Mouse (Mus musculus): ENCODE results near the gene Hs3st5. TPM values are rescaled to one million over a fixed set of nuclear protein-coding genes. Genes with fewer than 3 reads are reported as not detected.

Gene Hs3st5
- polyA plus RNA-seq, 1 experiment from 2014 or later: 2.1 TPM

- H3K4me1 ChIP-seq (ENCODE audit: control insufficient read depth, insufficient read depth, low read length): no peaks in the 10 kb centered on the region
- H3K4me3 ChIP-seq (replicated peaks; ENCODE audit: low read length): no peak overlapping the region
- no peak for ATAC-seq (ENCODE audit: insufficient read depth, low FRiP score)
- no peak overlapping the region for H3K9ac ChIP-seq (ENCODE audit: low read length)
- no peaks in the 10 kb centered on the region for H3K9me3 ChIP-seq (replicated peaks; ENCODE audit: control insufficient read depth, low read length)
- no peaks in the 10 kb centered on the region for H3K36me3 ChIP-seq (ENCODE audit: control insufficient read depth, insufficient read depth, low read length)
- H3K27ac ChIP-seq (ENCODE audit: low read length): no peak overlapping the region
- no peaks in the 10 kb centered on the region for H3K27me3 ChIP-seq (ENCODE audit: control insufficient read depth, insufficient read depth, low read length)
- 73% methylated on average over 4 of the region's 4 CpGs for WGBS
- no peak overlapping the region for H3K4me2 ChIP-seq (ENCODE audit: low read depth, low read length)
These were observed 298.7 kb downstream of the Hs3st5 start for GRCm38 (mm10) chr10:36805265-36805664.

- Histone ChIP-seq H3K9me3 (replicated peaks; ENCODE audit: control insufficient read depth, low read length) (no peaks in the 10 kb centered on the region), H3K27ac (ENCODE audit: low read length) (no peak overlapping the region), H3K4me2 (ENCODE audit: low read depth, low read length) (no peak overlapping the region), H3K9ac (ENCODE audit: low read length) (no peak overlapping the region), H3K4me3 (replicated peaks; ENCODE audit: low read length) (no peak overlapping the region), H3K27me3 (ENCODE audit: control insufficient read depth, insufficient read depth, low read length) (no peaks in the 10 kb centered on the region), H3K36me3 (ENCODE audit: control insufficient read depth, insufficient read depth, low read length) (no peaks in the 10 kb centered on the region), H3K4me1 (ENCODE audit: control insufficient read depth, insufficient read depth, low read length) (no peaks in the 10 kb centered on the region)
- 76% methylated on average over 5 of the region's 5 CpGs for WGBS
- ATAC-seq (ENCODE audit: insufficient read depth, low FRiP score): no peak
These were observed 299.2 kb downstream of the Hs3st5 start for GRCm38 (mm10) chr10:36805788-36806187.

DNA sequence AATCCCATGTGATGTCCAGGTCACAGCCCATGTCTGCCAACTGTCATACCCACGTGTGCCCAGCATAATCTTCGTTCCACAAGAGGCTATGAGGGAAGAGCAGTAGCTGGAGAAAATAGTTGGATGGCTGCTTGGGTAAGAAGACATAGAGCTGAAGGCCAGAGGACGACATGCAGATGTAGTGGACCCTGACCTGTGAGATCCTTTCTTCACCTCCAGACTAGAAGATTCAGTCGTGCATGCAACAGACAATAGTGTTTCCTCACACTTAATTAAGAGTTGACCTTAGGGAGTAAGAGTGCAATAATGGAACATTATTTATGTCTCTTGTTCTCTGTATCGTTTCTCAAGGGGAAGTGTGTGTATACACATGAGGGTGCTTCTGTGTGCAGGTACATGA, 300.4 kb downstream of the Hs3st5 start:
- 66% methylated on average over 5 of the region's 5 CpGs for WGBS
- Histone ChIP-seq H3K4me2 (ENCODE audit: low read depth, low read length) (no peak overlapping the region), H3K9me3 (replicated peaks; ENCODE audit: control insufficient read depth, low read length) (no peaks in the 10 kb centered on the region), H3K9ac (ENCODE audit: low read length) (no peak overlapping the region), H3K4me1 (ENCODE audit: control insufficient read depth, insufficient read depth, low read length) (no peaks in the 10 kb centered on the region), H3K27ac (ENCODE audit: low read length) (no peak overlapping the region), H3K36me3 (ENCODE audit: control insufficient read depth, insufficient read depth, low read length) (no peaks in the 10 kb centered on the region), H3K27me3 (ENCODE audit: control insufficient read depth, insufficient read depth, low read length) (no peaks in the 10 kb centered on the region), H3K4me3 (replicated peaks; ENCODE audit: low read length) (no peak overlapping the region)
- ATAC-seq (ENCODE audit: insufficient read depth, low FRiP score): no peak

DNA sequence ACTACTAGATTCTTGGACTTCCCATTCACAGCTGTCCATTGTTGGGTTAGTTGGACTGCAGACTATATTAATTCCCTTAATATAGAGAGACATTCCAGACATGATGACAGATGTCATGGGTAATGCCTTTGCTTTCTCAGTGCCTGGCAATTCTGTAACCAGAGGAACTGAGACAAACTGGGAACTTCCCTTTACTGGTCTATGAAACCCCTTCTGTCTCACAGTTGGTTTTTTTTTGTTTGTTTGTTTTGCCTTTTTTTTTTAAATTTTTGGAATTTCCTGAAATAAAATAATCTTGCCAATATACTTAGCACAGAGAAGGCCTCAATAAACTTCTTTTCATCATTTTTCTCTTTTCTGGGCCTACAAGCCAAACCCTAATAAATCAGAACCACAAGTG, 312.3 kb downstream of the Hs3st5 start:
- no peak for ATAC-seq (ENCODE audit: insufficient read depth, low FRiP score)
- H3K27me3 ChIP-seq (ENCODE audit: control insufficient read depth, insufficient read depth, low read length): no peaks in the 10 kb centered on the region
- no peak overlapping the region for H3K4me2 ChIP-seq (ENCODE audit: low read depth, low read length)
- H3K4me1 ChIP-seq (ENCODE audit: control insufficient read depth, insufficient read depth, low read length): no peaks in the 10 kb centered on the region
- H3K27ac ChIP-seq (ENCODE audit: low read length): no peak overlapping the region
- H3K36me3 ChIP-seq (ENCODE audit: control insufficient read depth, insufficient read depth, low read length): no peaks in the 10 kb centered on the region
- no peak overlapping the region for H3K4me3 ChIP-seq (replicated peaks; ENCODE audit: low read length)
- H3K9me3 ChIP-seq (replicated peaks; ENCODE audit: control insufficient read depth, low read length): no peaks in the 10 kb centered on the region
- H3K9ac ChIP-seq (ENCODE audit: low read length): no peak overlapping the region

DNA sequence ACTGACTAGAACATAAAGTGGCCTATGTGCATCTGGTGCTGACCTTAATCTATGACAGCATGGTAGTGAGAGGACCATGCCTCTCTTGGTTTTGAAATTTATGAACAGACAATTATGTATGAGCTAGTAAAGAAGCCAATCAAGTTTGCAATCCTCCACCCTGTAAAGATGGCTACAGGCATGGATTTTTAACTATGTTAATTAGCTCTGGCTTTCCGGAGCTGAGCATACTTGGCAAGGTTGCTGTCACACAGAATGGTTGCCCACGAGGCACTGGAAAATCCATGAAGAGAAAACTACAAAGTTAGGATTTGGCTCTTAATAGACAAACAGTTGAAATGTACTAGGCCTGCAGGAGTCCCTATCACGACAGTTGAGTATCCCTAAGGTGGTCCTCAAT, 322.5 kb downstream of the Hs3st5 start:
- Histone ChIP-seq H3K36me3 (ENCODE audit: control insufficient read depth, insufficient read depth, low read length) (no peaks in the 10 kb centered on the region), H3K9ac (ENCODE audit: low read length) (no peak overlapping the region), H3K4me1 (ENCODE audit: control insufficient read depth, insufficient read depth, low read length) (no peaks in the 10 kb centered on the region), H3K27ac (ENCODE audit: low read length) (no peak overlapping the region), H3K4me2 (ENCODE audit: low read depth, low read length) (no peak overlapping the region), H3K27me3 (ENCODE audit: control insufficient read depth, insufficient read depth, low read length) (no peaks in the 10 kb centered on the region), H3K4me3 (replicated peaks; ENCODE audit: low read length) (no peak overlapping the region), H3K9me3 (replicated peaks; ENCODE audit: control insufficient read depth, low read length) (no peaks in the 10 kb centered on the region)
- ATAC-seq (ENCODE audit: insufficient read depth, low FRiP score): no peak
- 78% methylated on average over 3 of the region's 3 CpGs for WGBS

DNA sequence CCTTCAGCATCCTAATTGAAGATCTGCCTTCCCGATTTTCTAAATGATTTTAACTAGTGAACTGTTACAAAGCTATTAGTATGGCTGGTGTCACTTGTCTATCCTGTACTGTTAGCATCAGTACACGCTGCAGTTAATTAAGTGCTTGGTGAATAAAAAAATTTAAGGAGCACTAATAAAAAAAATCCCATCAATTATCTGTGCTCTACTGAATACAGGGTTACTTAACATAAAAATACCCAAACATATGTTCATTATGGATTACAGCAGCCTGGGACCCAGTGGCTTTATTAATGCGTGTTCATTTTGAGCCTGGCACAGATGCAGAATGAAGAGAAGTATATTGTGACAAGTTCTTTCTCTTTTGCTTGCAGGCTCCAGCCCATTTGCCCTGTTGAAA, 325.6 kb downstream of the Hs3st5 start:
- no peaks in the 10 kb centered on the region for H3K4me1 ChIP-seq (ENCODE audit: control insufficient read depth, insufficient read depth, low read length)
- H3K27ac ChIP-seq (ENCODE audit: low read length): no peak overlapping the region
- H3K4me3 ChIP-seq (replicated peaks; ENCODE audit: low read length): no peak overlapping the region
- H3K36me3 ChIP-seq (ENCODE audit: control insufficient read depth, insufficient read depth, low read length): no peaks in the 10 kb centered on the region
- no peak for ATAC-seq (ENCODE audit: insufficient read depth, low FRiP score)
- H3K4me2 ChIP-seq (ENCODE audit: low read depth, low read length): no peak overlapping the region
- WGBS: 81% methylated on average over 3 of the region's 3 CpGs
- H3K9ac ChIP-seq (ENCODE audit: low read length): no peak overlapping the region
- no peaks in the 10 kb centered on the region for H3K27me3 ChIP-seq (ENCODE audit: control insufficient read depth, insufficient read depth, low read length)
- H3K9me3 ChIP-seq (replicated peaks; ENCODE audit: control insufficient read depth, low read length): no peaks in the 10 kb centered on the region

- Histone ChIP-seq H3K9me3 (replicated peaks; ENCODE audit: control insufficient read depth, low read length) (no peaks in the 10 kb centered on the region), H3K4me2 (ENCODE audit: low read depth, low read length) (no peak overlapping the region), H3K9ac (ENCODE audit: low read length) (no peak overlapping the region), H3K36me3 (ENCODE audit: control insufficient read depth, insufficient read depth, low read length) (no peaks in the 10 kb centered on the region), H3K27ac (ENCODE audit: low read length) (no peak overlapping the region), H3K4me1 (ENCODE audit: control insufficient read depth, insufficient read depth, low read length) (no peaks in the 10 kb centered on the region), H3K27me3 (ENCODE audit: control insufficient read depth, insufficient read depth, low read length) (no peaks in the 10 kb centered on the region), H3K4me3 (replicated peaks; ENCODE audit: low read length) (no peak overlapping the region)
- ATAC-seq (ENCODE audit: insufficient read depth, low FRiP score): no peak
- 17% methylated on average over 5 of the region's 5 CpGs for WGBS
These were observed 327.6 kb downstream of the Hs3st5 start for GRCm38 (mm10) chr10:36834224-36834623.

DNA sequence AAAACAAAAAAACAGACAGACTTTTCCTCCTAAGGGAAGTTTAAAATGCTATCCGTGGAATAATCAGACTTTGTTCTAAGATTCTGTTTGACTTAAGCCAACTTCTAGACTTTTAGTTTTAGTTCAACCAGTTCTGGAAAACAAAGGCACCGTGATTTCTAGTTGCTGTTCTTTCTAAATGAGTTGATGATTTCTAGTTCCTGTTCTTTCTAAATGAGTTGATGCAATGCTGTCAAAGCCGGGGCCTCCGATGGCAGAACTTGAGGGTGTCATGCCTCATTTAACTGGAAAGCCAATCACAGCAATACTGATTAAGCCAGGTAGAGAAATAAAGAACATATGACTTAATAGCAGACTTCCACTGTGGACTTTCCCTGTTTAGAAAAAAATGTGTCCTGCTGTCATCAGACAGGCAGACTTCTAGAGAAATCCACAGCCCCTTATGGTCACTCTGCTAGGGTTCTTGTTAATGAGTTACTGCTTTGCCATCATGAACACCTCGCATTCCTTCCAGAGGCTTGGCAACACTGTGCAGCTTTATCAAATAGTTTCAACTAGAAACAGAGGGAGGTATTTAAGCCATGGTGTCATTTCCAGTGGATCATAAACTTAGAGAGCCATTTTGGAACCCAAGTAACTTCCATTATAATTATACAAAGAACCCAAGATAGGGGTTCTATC, 329.4 kb downstream of the Hs3st5 start:
- no peaks in the 10 kb centered on the region for H3K36me3 ChIP-seq (ENCODE audit: control insufficient read depth, insufficient read depth, low read length)
- H3K9me3 ChIP-seq (replicated peaks; ENCODE audit: control insufficient read depth, low read length): no peaks in the 10 kb centered on the region
- no peaks in the 10 kb centered on the region for H3K4me1 ChIP-seq (ENCODE audit: control insufficient read depth, insufficient read depth, low read length)
- 81% methylated on average over 5 of the region's 5 CpGs for WGBS
- no peak overlapping the region for H3K4me2 ChIP-seq (ENCODE audit: low read depth, low read length)
- H3K4me3 ChIP-seq (replicated peaks; ENCODE audit: low read length): no peak overlapping the region
- H3K27ac ChIP-seq (ENCODE audit: low read length): no peak overlapping the region
- ATAC-seq (ENCODE audit: insufficient read depth, low FRiP score): no peak
- H3K9ac ChIP-seq (ENCODE audit: low read length): no peak overlapping the region
- no peaks in the 10 kb centered on the region for H3K27me3 ChIP-seq (ENCODE audit: control insufficient read depth, insufficient read depth, low read length)

DNA sequence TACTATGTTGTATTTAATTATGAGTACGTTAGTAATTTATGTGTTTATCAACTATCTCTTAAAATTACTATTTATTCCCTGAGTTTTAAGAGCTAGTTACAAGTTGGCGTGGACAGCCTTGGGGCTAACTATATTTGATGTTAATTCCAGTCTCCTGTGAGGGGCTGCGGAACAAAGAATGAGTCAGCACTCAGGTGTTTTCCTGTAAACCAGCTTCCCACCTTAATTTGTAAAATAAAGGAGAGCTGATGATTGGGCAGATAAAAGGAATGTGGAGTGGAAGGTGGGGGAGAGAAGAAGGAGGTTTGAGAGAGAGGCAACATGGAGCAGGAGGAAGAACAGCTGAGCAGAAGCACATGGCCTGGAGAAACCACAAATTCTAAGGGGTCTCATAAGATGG, 343.6 kb downstream of the Hs3st5 start:
- H3K27me3 ChIP-seq (ENCODE audit: control insufficient read depth, insufficient read depth, low read length): no peaks in the 10 kb centered on the region
- no peak for ATAC-seq (ENCODE audit: insufficient read depth, low FRiP score)
- H3K36me3 ChIP-seq (ENCODE audit: control insufficient read depth, insufficient read depth, low read length): no peaks in the 10 kb centered on the region
- H3K4me1 ChIP-seq (ENCODE audit: control insufficient read depth, insufficient read depth, low read length): no peaks in the 10 kb centered on the region
- H3K27ac ChIP-seq (ENCODE audit: low read length): no peak overlapping the region
- no peaks in the 10 kb centered on the region for H3K9me3 ChIP-seq (replicated peaks; ENCODE audit: control insufficient read depth, low read length)
- 80% methylated on average over 3 of the region's 3 CpGs for WGBS
- H3K4me3 ChIP-seq (replicated peaks; ENCODE audit: low read length): no peak overlapping the region
- H3K9ac ChIP-seq (ENCODE audit: low read length): no peak overlapping the region
- H3K4me2 ChIP-seq (ENCODE audit: low read depth, low read length): no peak overlapping the region

Data from stomach, embryonic 16.5 days (tissue).